22 mouse cellular contexts compared by ENCODE assay signal in the genomic region with DNA sequence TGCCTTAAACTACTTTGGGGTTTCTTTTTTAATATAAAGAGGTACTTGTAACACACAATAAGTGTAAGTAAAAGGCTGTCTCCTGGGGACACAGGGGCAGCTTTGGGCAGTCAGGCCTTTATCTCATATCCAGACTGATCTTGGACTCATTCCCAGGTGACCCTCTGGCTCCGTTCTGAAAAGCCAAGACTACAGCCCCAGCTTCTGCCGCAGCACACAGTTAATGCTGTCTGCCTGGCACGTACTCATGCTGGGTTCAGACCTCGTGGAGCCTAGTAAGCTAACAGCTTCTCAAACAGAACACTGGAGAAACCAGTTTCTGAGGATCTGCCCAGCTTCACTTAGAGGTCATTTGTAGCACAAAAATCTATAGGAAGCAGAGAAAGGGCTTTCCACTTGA.
DNase-seq lines count a peak whose midpoint lies in the region; ATAC-seq and TF ChIP-seq lines count a peak whose summit lies in the region.
"Had no signal": no experiment of that assay in that cellular context is flagged by ENCODE, and none has a peak within 500 bp of the region (broad histone marks: within the 10 kb centered on the region; RNA-seq: fewer than 3 reads in every experiment).

No protein-coding gene starts in this region.

- H3K9ac ChIP-seq in heart, postnatal 0 days (replicated peaks; ENCODE audit: low read depth, low read length) = no peak overlapping the region
- no peak overlapping the region for H3K9ac ChIP-seq in heart, embryonic 12.5 days
- no peak overlapping the region for H3K9ac ChIP-seq in lung, embryonic 15.5 days
- H3K9ac ChIP-seq: limb, embryonic 13.5 days; liver, embryonic 14.5 days had no signal

- no peaks in the 10 kb centered on the region for H3K36me3 ChIP-seq in heart, postnatal 0 days (replicated peaks; ENCODE audit: control insufficient read depth, insufficient read depth, low read length)
- no peaks in the 10 kb centered on the region for H3K36me3 ChIP-seq in heart, embryonic 12.5 days
- H3K36me3 ChIP-seq in lung, embryonic 15.5 days = no peaks in the 10 kb centered on the region
- H3K36me3 ChIP-seq: embryonic facial prominence, embryonic 10.5 days; hindbrain, embryonic 10.5 days; limb, embryonic 13.5 days; midbrain, embryonic 10.5 days had no signal

- H3K4me3 ChIP-seq in heart, postnatal 0 days (ENCODE audit: low read depth, low read length) = no peak overlapping the region
- no peak overlapping the region for H3K4me3 ChIP-seq in heart, embryonic 12.5 days
- H3K4me3 ChIP-seq in lung, embryonic 15.5 days = no peak overlapping the region
- H3K4me3 ChIP-seq: embryonic facial prominence, embryonic 10.5 days; heart, adult 2 months; hindbrain, embryonic 10.5 days; limb, embryonic 13.5 days; midbrain, embryonic 10.5 days had no signal

- TF ChIP-seq CTCF in heart, postnatal 0 days (IDR thresholded peaks at IDR 0.05; ENCODE audit: low read depth) = no peak
- TF ChIP-seq CTCF in brain, embryonic 14.5 days (IDR thresholded peaks at IDR 0.05; ENCODE audit: borderline replicate concordance, extremely low read depth, insufficient read depth, insufficient read length) = no peak

- ATAC-seq in heart, postnatal 0 days (ENCODE audit: insufficient read depth, low read depth) = no peak
- no peak for ATAC-seq in heart, embryonic 12.5 days (ENCODE audit: insufficient number of reproducible peaks, low FRiP score)
- ATAC-seq in lung, embryonic 15.5 days (ENCODE audit: borderline replicate concordance, extremely low read depth, low FRiP score, low TSS enrichment) = peak; percentile 77

- 10% methylated on average over 4 of the region's 4 CpGs for WGBS in heart, postnatal 0 days
- 15% methylated on average over 4 of the region's 4 CpGs for WGBS in heart, embryonic 12.5 days
- 25% methylated on average over 4 of the region's 4 CpGs for WGBS in lung, embryonic 15.5 days

- peak overlapping the region; percentile 34; the same call in 1 of the 2 replicates for H3K27ac ChIP-seq in heart, postnatal 0 days (ENCODE audit: low read depth)
- no peak overlapping the region for H3K27ac ChIP-seq in heart, embryonic 12.5 days (ENCODE audit: poor library complexity, severe bottlenecking)
- peak overlapping the region; percentile 72 for H3K27ac ChIP-seq in lung, embryonic 15.5 days
- H3K27ac ChIP-seq: embryonic facial prominence, embryonic 10.5 days; heart, adult 2 months; hindbrain, embryonic 10.5 days; limb, embryonic 13.5 days; liver, embryonic 14.5 days; macrophage; midbrain, embryonic 10.5 days had no signal

- H3K27me3 ChIP-seq in heart, postnatal 0 days (ENCODE audit: control insufficient read depth, insufficient read depth, low read length) = no peaks in the 10 kb centered on the region
- no peaks in the 10 kb centered on the region for H3K27me3 ChIP-seq in heart, embryonic 12.5 days (replicated peaks)
- H3K27me3 ChIP-seq in lung, embryonic 15.5 days = no peaks in the 10 kb centered on the region
- H3K27me3 ChIP-seq: CH12.LX; limb, embryonic 13.5 days had no signal

- H3K4me2 ChIP-seq in heart, postnatal 0 days (ENCODE audit: low read depth, low read length) = peak overlapping the region; percentile 18; the same call in 1 of the 2 replicates
- H3K4me2 ChIP-seq in heart, embryonic 12.5 days = no peak overlapping the region
- H3K4me2 ChIP-seq in lung, embryonic 15.5 days = no peak overlapping the region
- H3K4me2 ChIP-seq: limb, embryonic 13.5 days had no signal

- TF ChIP-seq POLR2A in brain, embryonic 14.5 days (IDR thresholded peaks at IDR 0.05; ENCODE audit: borderline replicate concordance, extremely low read depth, insufficient read depth, insufficient read length, poor library complexity, severe bottlenecking) = no peak

- no peaks in the 10 kb centered on the region for H3K9me3 ChIP-seq in heart, postnatal 0 days (replicated peaks; ENCODE audit: control insufficient read depth, low read length)
- no peaks in the 10 kb centered on the region for H3K9me3 ChIP-seq in heart, embryonic 12.5 days (replicated peaks)
- H3K9me3 ChIP-seq in lung, embryonic 15.5 days = no peaks in the 10 kb centered on the region
- H3K9me3 ChIP-seq: embryonic facial prominence, embryonic 10.5 days; hindbrain, embryonic 10.5 days; limb, embryonic 13.5 days; midbrain, embryonic 10.5 days had no signal

- no peak for TF ChIP-seq EP300 in heart, postnatal 0 days (IDR thresholded peaks at IDR 0.05; ENCODE audit: low read depth)

- DNase-seq in cerebellum, postnatal 14 days = peak; percentile 66 to 72
- no peak for DNase-seq in cerebellum, adult 8-10 months
- DNase-seq in heart, postnatal 0 days (ENCODE audit: low spot score) = no peak
- no peak for DNase-seq in lung, postnatal 4 days
- peak; percentile 32 for DNase-seq in brain, embryonic 14.5 days (ENCODE audit: low read depth)
- no peak for DNase-seq in layer of hippocampus, postnatal 36 days
- DNase-seq: gastrocnemius, postnatal 10 days; heart, adult 2 months; kidney, adult 18-20 months; kidney, postnatal 36 days; layer of hippocampus, adult 9-11 months; retina, postnatal 1 day; thymus, postnatal 14 days had no signal

- peaks cover 8% of the 10 kb centered on the region; the same call in 1 of the 2 replicates for H3K4me1 ChIP-seq in heart, postnatal 0 days (ENCODE audit: control insufficient read depth, insufficient read depth)
- H3K4me1 ChIP-seq in heart, embryonic 12.5 days (replicated peaks) = peaks cover 2% of the 10 kb centered on the region; the same call in 1 of the 2 replicates
- peaks cover 12% of the 10 kb centered on the region for H3K4me1 ChIP-seq in lung, embryonic 15.5 days
- H3K4me1 ChIP-seq: hindbrain, embryonic 10.5 days; midbrain, embryonic 10.5 days had no signal

Comparison
In these comparisons a context has a peak if more than half of its experiments do, and no peak if none do; other contexts are left out.
1. DNase-seq: peak in cerebellum, postnatal 14 days (2 of 2) and brain, embryonic 14.5 days (single experiment); none in cerebellum, adult 8-10 months (single experiment), heart, postnatal 0 days (single experiment), lung, postnatal 4 days (0 of 2) and layer of hippocampus, postnatal 36 days (0 of 2).